8 mouse cellular contexts compared by ENCODE assay signal in the genomic region with DNA sequence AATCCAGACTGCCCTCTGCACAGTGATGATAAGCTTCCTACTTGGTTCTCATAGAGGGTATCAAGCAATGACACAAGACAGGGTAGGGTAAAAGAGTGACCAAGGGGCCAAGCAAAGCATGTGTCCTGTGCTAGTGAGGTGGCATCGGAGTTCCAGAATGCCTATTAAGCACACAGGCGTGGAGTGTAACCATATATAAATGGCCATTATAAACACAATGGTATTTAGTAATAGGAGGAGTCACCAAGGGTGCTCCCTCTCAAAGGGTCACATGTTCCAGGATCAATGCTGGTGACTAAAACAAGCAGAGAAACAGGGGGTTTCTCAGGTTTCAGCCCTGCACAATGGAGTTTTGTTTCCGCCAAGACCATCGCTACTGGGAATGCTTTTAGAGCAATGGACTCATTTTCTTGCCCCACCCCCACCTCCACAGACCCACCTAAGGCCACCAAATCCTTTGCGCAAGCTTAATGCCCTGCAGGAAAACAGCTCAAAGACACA. TPM values are rescaled to one million over a fixed set of nuclear protein-coding genes. Genes with fewer than 3 reads are reported as not detected.
DNase-seq lines count a peak whose midpoint lies in the region; ATAC-seq lines count a peak whose summit lies in the region.

No protein-coding gene starts in this region.

- no peak for DNase-seq in heart, postnatal 4 days
- DNase-seq in forebrain, embryonic 11.5 days (ENCODE audit: low spot score) = peak; percentile 60
- no peak for DNase-seq in right cerebral cortex, postnatal 36 days (ENCODE audit: low spot score in 2 of 2)
- DNase-seq in right cerebral cortex, adult 18-20 months = no peak
- DNase-seq in lung, adult 18-20 months = no peak

- peaks cover 50% of the 10 kb centered on the region for H3K4me1 ChIP-seq in heart, embryonic 13.5 days
- H3K4me1 ChIP-seq in forebrain, embryonic 11.5 days (replicated peaks; ENCODE audit: control insufficient read depth, insufficient read depth, low read length) = peaks cover 26% of the 10 kb centered on the region
- peaks cover 29% of the 10 kb centered on the region for H3K4me1 ChIP-seq in limb, embryonic 12.5 days (replicated peaks)
- peaks cover 46% of the 10 kb centered on the region for H3K4me1 ChIP-seq in neural tube, embryonic 13.5 days (replicated peaks)

- H3K36me3 ChIP-seq in heart, embryonic 13.5 days = peaks cover 61% of the 10 kb centered on the region
- no peaks in the 10 kb centered on the region for H3K36me3 ChIP-seq in forebrain, embryonic 11.5 days (ENCODE audit: control insufficient read depth, insufficient read depth, low read length)
- no peaks in the 10 kb centered on the region for H3K36me3 ChIP-seq in limb, embryonic 12.5 days
- peaks cover 5% of the 10 kb centered on the region; the same call in 1 of the 2 replicates for H3K36me3 ChIP-seq in neural tube, embryonic 13.5 days

- no peaks in the 10 kb centered on the region for H3K9me3 ChIP-seq in heart, embryonic 13.5 days
- H3K9me3 ChIP-seq in forebrain, embryonic 11.5 days (ENCODE audit: control insufficient read depth, low read length) = no peaks in the 10 kb centered on the region
- no peaks in the 10 kb centered on the region for H3K9me3 ChIP-seq in limb, embryonic 12.5 days
- H3K9me3 ChIP-seq in neural tube, embryonic 13.5 days = no peaks in the 10 kb centered on the region

- H3K4me2 ChIP-seq in heart, embryonic 13.5 days = peak overlapping the region; percentile 54
- peak overlapping the region; percentile 35 for H3K4me2 ChIP-seq in forebrain, embryonic 11.5 days (ENCODE audit: low read depth, low read length, severe bottlenecking)
- peak overlapping the region; percentile 42 for H3K4me2 ChIP-seq in limb, embryonic 12.5 days
- peak overlapping the region; percentile 42 for H3K4me2 ChIP-seq in neural tube, embryonic 13.5 days

- WGBS in heart, embryonic 13.5 days = 44% methylated on average over 5 of the region's 5 CpGs
- 1% methylated on average over 5 of the region's 5 CpGs for WGBS in forebrain, embryonic 11.5 days
- whole genome bisulfite sequencing in limb, embryonic 12.5 days = 13% methylated on average over 5 of the region's 5 CpGs
- WGBS in neural tube, embryonic 13.5 days = 7% methylated on average over 5 of the region's 5 CpGs

- no peak overlapping the region for H3K4me3 ChIP-seq in heart, embryonic 13.5 days
- H3K4me3 ChIP-seq in forebrain, embryonic 11.5 days (ENCODE audit: low read depth, low read length) = peak overlapping the region; percentile 10; the same call in 1 of the 2 replicates
- no peak overlapping the region; the same call in 1 of the 2 replicates for H3K4me3 ChIP-seq in limb, embryonic 12.5 days (replicated peaks)
- H3K4me3 ChIP-seq in neural tube, embryonic 13.5 days = no peak overlapping the region

- no peaks in the 10 kb centered on the region for H3K27me3 ChIP-seq in heart, embryonic 13.5 days (replicated peaks)
- H3K27me3 ChIP-seq in forebrain, embryonic 11.5 days (ENCODE audit: control insufficient read depth, insufficient read depth, low read length) = no peaks in the 10 kb centered on the region
- H3K27me3 ChIP-seq in limb, embryonic 12.5 days = peaks cover 5% of the 10 kb centered on the region; the same call in 1 of the 2 replicates
- no peaks in the 10 kb centered on the region for H3K27me3 ChIP-seq in neural tube, embryonic 13.5 days

- H3K9ac ChIP-seq in heart, embryonic 13.5 days = peak overlapping the region; percentile 59
- peak overlapping the region; percentile 49 for H3K9ac ChIP-seq in forebrain, embryonic 11.5 days (ENCODE audit: low read length)
- H3K9ac ChIP-seq in limb, embryonic 12.5 days (replicated peaks) = no peak overlapping the region
- peak overlapping the region; percentile 52 for H3K9ac ChIP-seq in neural tube, embryonic 13.5 days

- peak overlapping the region; percentile 80 for H3K27ac ChIP-seq in heart, embryonic 13.5 days (replicated peaks)
- peak overlapping the region; percentile 90 for H3K27ac ChIP-seq in forebrain, embryonic 11.5 days (ENCODE audit: low read depth, low read length)
- 0 out of 2 replicates have a peak overlapping the region, but pooled peaks have one; percentile 60 for H3K27ac ChIP-seq in limb, embryonic 12.5 days
- H3K27ac ChIP-seq in neural tube, embryonic 13.5 days (replicated peaks) = peak overlapping the region; percentile 85

- ATAC-seq in heart, embryonic 13.5 days (ENCODE audit: extremely low read depth, insufficient number of reproducible peaks, low FRiP score, low TSS enrichment) = no peak
- ATAC-seq in forebrain, embryonic 11.5 days (replicated peaks; ENCODE audit: low FRiP score) = peak; percentile 57
- peak; percentile 72 for ATAC-seq in limb, embryonic 12.5 days (ENCODE audit: insufficient number of reproducible peaks, insufficient read depth, low FRiP score, low TSS enrichment, low read depth)
- ATAC-seq in neural tube, embryonic 13.5 days (ENCODE audit: low read depth) = peak; percentile 41; the same call in 1 of the 2 replicates

RNA-seq across cellular contexts. Expression of gene Meis2, which starts 45.1 kb away (rescaled TPM):
- 30.1 and 32.0 TPM in 2 replicates for polyA plus RNA-seq in heart, embryonic 13.5 days (2015; fragmentation: Nextera tagmentation; extraction: Ambion mirVana)
- total RNA-seq in heart, postnatal 4 days (2021) = 10 to 100 TPM; 33.2 to 36.6 TPM
- polyA plus RNA-seq in forebrain, embryonic 11.5 days (2014; fragmentation: Nextera tagmentation; extraction: Ambion mirVana) = 75.4 and 77.2 TPM in 2 replicates
- 20.5 and 24.4 TPM in 2 replicates for polyA plus RNA-seq in limb, embryonic 12.5 days (2016; fragmentation: Nextera tagmentation; extraction: Ambion mirVana)
- polyA plus RNA-seq in neural tube, embryonic 13.5 days (2015; fragmentation: Nextera tagmentation; extraction: Ambion mirVana) = 92.0 and 98.7 TPM in 2 replicates
